Mouse (Mus musculus): ENCODE data around the gene Vps11. TPM values are rescaled to one million over a fixed set of nuclear protein-coding genes. Genes with fewer than 3 reads are reported as not detected.

Vps11 gene
- polyA plus RNA-seq, 1 experiment = 40.8 TPM

- Histone ChIP-seq H3K4me1 (replicated peaks; ENCODE audit: control insufficient read depth, insufficient read depth, low read length) (peaks cover 5% of the 10 kb centered on the region), H3K27me3 (ENCODE audit: control insufficient read depth, insufficient read depth, low read length) (no peaks in the 10 kb centered on the region), H3K27ac (ENCODE audit: control insufficient read depth, insufficient read depth, low read length) (no peak overlapping the region), H3K4me3 (ENCODE audit: control insufficient read depth, insufficient read depth, low read length) (no peak overlapping the region), H3K36me3 (ENCODE audit: control insufficient read depth, insufficient read depth, low read length) (peaks cover 23% of the 10 kb centered on the region)
- WGBS = 91% methylated on average over 6 of the region's 6 CpGs
- DNase-seq = no peak
- TF ChIP-seq POLR2A (IDR thresholded peaks at IDR 0.05; ENCODE audit: control insufficient read depth, extremely low read depth, insufficient read depth, low read length, poor library complexity) = no peak
- no peak for TF ChIP-seq CTCF (IDR thresholded peaks at IDR 0.05; ENCODE audit: borderline replicate concordance, control insufficient read depth, extremely low read depth, insufficient read depth, low read length, poor library complexity)
Measured at GRCm38 (mm10) chr9:44345570-44346433, 15.7 kb downstream of the Vps11 start.

GRCm38 (mm10) chr9:44343781-44344421 is 17.6 kb downstream of the Vps11 start, which contains the start of gene Hmbs:
Gene Hmbs, minus strand, starts transcription at chr9:44344228.
- peaks cover 5% of the 10 kb centered on the region for H3K4me1 ChIP-seq (replicated peaks; ENCODE audit: control insufficient read depth, insufficient read depth, low read length)
- no peak within 1 kb of the TSS for H3K27ac ChIP-seq (ENCODE audit: control insufficient read depth, insufficient read depth, low read length)
- under 1% methylated on average over 39 of the region's 39 CpGs for WGBS
- peak; percentile 57 for TF ChIP-seq POLR2A (IDR thresholded peaks at IDR 0.05; ENCODE audit: control insufficient read depth, extremely low read depth, insufficient read depth, low read length, poor library complexity)
- 0 out of 2 replicates have a peak, but pooled peaks have one; percentile 53 for TF ChIP-seq CTCF (IDR thresholded peaks at IDR 0.05; ENCODE audit: borderline replicate concordance, control insufficient read depth, extremely low read depth, insufficient read depth, low read length, poor library complexity)
- H3K27me3 ChIP-seq (ENCODE audit: control insufficient read depth, insufficient read depth, low read length) = no peaks in the 10 kb centered on the region
- peak within 1 kb of the TSS; percentile 74 for H3K4me3 ChIP-seq (ENCODE audit: control insufficient read depth, insufficient read depth, low read length)
- peak; percentile 89 for DNase-seq
- H3K36me3 ChIP-seq (ENCODE audit: control insufficient read depth, insufficient read depth, low read length) = peaks cover 12% of the 10 kb centered on the region

- peaks cover 6% of the 10 kb centered on the region for H3K36me3 ChIP-seq (ENCODE audit: control insufficient read depth, insufficient read depth, low read length)
- H3K4me1 ChIP-seq (replicated peaks; ENCODE audit: control insufficient read depth, insufficient read depth, low read length) = peaks cover 5% of the 10 kb centered on the region
- DNase-seq = no peak
- TF ChIP-seq CTCF (IDR thresholded peaks at IDR 0.05; ENCODE audit: borderline replicate concordance, control insufficient read depth, extremely low read depth, insufficient read depth, low read length, poor library complexity) = no peak
- no peak for TF ChIP-seq POLR2A (IDR thresholded peaks at IDR 0.05; ENCODE audit: control insufficient read depth, extremely low read depth, insufficient read depth, low read length, poor library complexity)
- H3K27me3 ChIP-seq (ENCODE audit: control insufficient read depth, insufficient read depth, low read length) = no peaks in the 10 kb centered on the region
- 13% methylated on average over 6 of the region's 6 CpGs for WGBS
- H3K27ac ChIP-seq (ENCODE audit: control insufficient read depth, insufficient read depth, low read length) = no peak overlapping the region
- peak overlapping the region; percentile 74 for H3K4me3 ChIP-seq (ENCODE audit: control insufficient read depth, insufficient read depth, low read length)
Measured at GRCm38 (mm10) chr9:44343290-44343689, 18.2 kb downstream of the Vps11 start.

GRCm38 (mm10) chr9:44342605-44343004 is 18.9 kb downstream of the Vps11 start:
- Histone ChIP-seq H3K36me3 (ENCODE audit: control insufficient read depth, insufficient read depth, low read length) (no peaks in the 10 kb centered on the region; the same call in 1 of the 2 replicates), H3K27ac (ENCODE audit: control insufficient read depth, insufficient read depth, low read length) (no peak overlapping the region), H3K27me3 (ENCODE audit: control insufficient read depth, insufficient read depth, low read length) (no peaks in the 10 kb centered on the region), H3K4me3 (ENCODE audit: control insufficient read depth, insufficient read depth, low read length) (no peak overlapping the region), H3K4me1 (replicated peaks; ENCODE audit: control insufficient read depth, insufficient read depth, low read length) (peaks cover 8% of the 10 kb centered on the region)
- no peak for DNase-seq
- TF ChIP-seq CTCF (IDR thresholded peaks at IDR 0.05; ENCODE audit: borderline replicate concordance, control insufficient read depth, extremely low read depth, insufficient read depth, low read length, poor library complexity) = no peak
- 83% methylated on average over 1 of the region's 1 CpGs for WGBS

GRCm38 (mm10) chr9:44342173-44342572 is 19.3 kb downstream of the Vps11 start:
- no peak overlapping the region for H3K4me3 ChIP-seq (ENCODE audit: control insufficient read depth, insufficient read depth, low read length)
- H3K27ac ChIP-seq (ENCODE audit: control insufficient read depth, insufficient read depth, low read length) = no peak overlapping the region
- no peaks in the 10 kb centered on the region for H3K36me3 ChIP-seq (ENCODE audit: control insufficient read depth, insufficient read depth, low read length)
- TF ChIP-seq CTCF (IDR thresholded peaks at IDR 0.05; ENCODE audit: borderline replicate concordance, control insufficient read depth, extremely low read depth, insufficient read depth, low read length, poor library complexity) (no peak), POLR2A (IDR thresholded peaks at IDR 0.05; ENCODE audit: control insufficient read depth, extremely low read depth, insufficient read depth, low read length, poor library complexity) (no peak)
- no peak for DNase-seq
- H3K4me1 ChIP-seq (replicated peaks; ENCODE audit: control insufficient read depth, insufficient read depth, low read length) = peaks cover 9% of the 10 kb centered on the region
- 86% methylated on average over 3 of the region's 3 CpGs for WGBS
- no peaks in the 10 kb centered on the region for H3K27me3 ChIP-seq (ENCODE audit: control insufficient read depth, insufficient read depth, low read length)

GRCm38 (mm10) chr9:44341487-44341886 is 20.0 kb downstream of the Vps11 start:
- H3K4me1 ChIP-seq (replicated peaks; ENCODE audit: control insufficient read depth, insufficient read depth, low read length) = peaks cover 13% of the 10 kb centered on the region
- DNase-seq = no peak
- H3K27me3 ChIP-seq (ENCODE audit: control insufficient read depth, insufficient read depth, low read length) = no peaks in the 10 kb centered on the region
- 95% methylated on average over 5 of the region's 5 CpGs for WGBS
- H3K36me3 ChIP-seq (ENCODE audit: control insufficient read depth, insufficient read depth, low read length) = no peaks in the 10 kb centered on the region
- no peak overlapping the region for H3K4me3 ChIP-seq (ENCODE audit: control insufficient read depth, insufficient read depth, low read length)
- no peak overlapping the region for H3K27ac ChIP-seq (ENCODE audit: control insufficient read depth, insufficient read depth, low read length)
- no peak for TF ChIP-seq POLR2A (IDR thresholded peaks at IDR 0.05; ENCODE audit: control insufficient read depth, extremely low read depth, insufficient read depth, low read length, poor library complexity)
- TF ChIP-seq CTCF (IDR thresholded peaks at IDR 0.05; ENCODE audit: borderline replicate concordance, control insufficient read depth, extremely low read depth, insufficient read depth, low read length, poor library complexity) = no peak

Measured in thymus, adult 2 months (tissue).